Mouse (Mus musculus) intestine, postnatal 0 days (tissue): Measurements from ENCODE around the gene Syngr2. TPM values are rescaled to one million over a fixed set of nuclear protein-coding genes. Genes with fewer than 3 reads are reported as not detected.

Source experiments
- ATAC-seq: fragments of 200-750 bp; cut with Nextera tagmentation; 2 replicates; pipeline ENCODE4 v1.8.0; 2017; ENCODE audit warnings: mild to moderate bottlenecking, moderate TSS enrichment, moderate library complexity
- H3K27ac ChIP-seq: fragments of 300-500 bp; sonication (generic); 2 replicates; pipeline ENCODE4 v1.5.1; 2014; ENCODE audit warnings: mild to moderate bottlenecking, low read depth, low read length, moderate library complexity
- H3K27me3 ChIP-seq: fragments of 300-500 bp; sonication (generic); replicated peaks from 2 replicates; pipeline ENCODE4 v1.6.1; 2014; ENCODE audit warnings: low read length, mixed read lengths; ENCODE audit not compliant: control insufficient read depth, insufficient read depth
- H3K36me3 ChIP-seq: fragments of 300-500 bp; sonication (generic); 2 replicates; pipeline ENCODE4 v1.6.1; 2014; ENCODE audit warnings: mild to moderate bottlenecking, moderate library complexity; ENCODE audit not compliant: control insufficient read depth, insufficient read depth
- H3K4me1 ChIP-seq: fragments of 300-500 bp; sonication (generic); replicated peaks from 2 replicates; pipeline ENCODE4 v1.6.1; 2014; ENCODE audit warnings: antibody characterized with exemption, low read length, mixed read lengths; ENCODE audit not compliant: control insufficient read depth, insufficient read depth
- H3K4me2 ChIP-seq: fragments of 300-500 bp; sonication (generic); replicated peaks from 2 replicates; pipeline ENCODE4 v1.6.1; 2014; ENCODE audit warnings: low read depth, mild to moderate bottlenecking, moderate library complexity
- H3K4me3 ChIP-seq: fragments of 300-500 bp; sonication (generic); 2 replicates; pipeline ENCODE4 v1.5.1; 2014; ENCODE audit warnings: low read depth, low read length
- H3K9ac ChIP-seq: fragments of 300-500 bp; sonication (generic); 2 replicates; pipeline ENCODE4 v1.6.1; 2014; ENCODE audit warnings: mild to moderate bottlenecking, low read depth, low read length
- H3K9me3 ChIP-seq: fragments of 300-500 bp; sonication (generic); 2 replicates; pipeline ENCODE4 v1.6.1; 2016; ENCODE audit warnings: mixed run types; ENCODE audit not compliant: control insufficient read depth
- CTCF ChIP-seq: sonication (generic); IDR thresholded peaks from 2 replicates; pipeline ENCODE4 v1.5.1; 2016; ENCODE audit warnings: low read depth, mild to moderate bottlenecking, control low read depth, antibody characterized with exemption, moderate library complexity
- WGBS: fragments of 180-500 bp; shearing (Covaris S2); extraction: QIAGEN DNeasy Blood & Tissue Kit; methylation state at CpG from one replicate; pipeline ENCODE4 v1.1.7; 2014; 5-methylcytosine and 5-hydroxymethylcytosine counted together
- polyA plus RNA-seq: library from polyadenylated mRNA; unstranded; fragments of >200 nt; fragmentation: Nextera tagmentation; extraction: Ambion mirVana; gene quantifications from 2 replicates; pipeline ENCODE4 v1.2.1, GENCODE M21; 2015

The Syngr2 gene
- polyA plus RNA-seq, 1 experiment from 2014 or later, result 129 TPM

DNA sequence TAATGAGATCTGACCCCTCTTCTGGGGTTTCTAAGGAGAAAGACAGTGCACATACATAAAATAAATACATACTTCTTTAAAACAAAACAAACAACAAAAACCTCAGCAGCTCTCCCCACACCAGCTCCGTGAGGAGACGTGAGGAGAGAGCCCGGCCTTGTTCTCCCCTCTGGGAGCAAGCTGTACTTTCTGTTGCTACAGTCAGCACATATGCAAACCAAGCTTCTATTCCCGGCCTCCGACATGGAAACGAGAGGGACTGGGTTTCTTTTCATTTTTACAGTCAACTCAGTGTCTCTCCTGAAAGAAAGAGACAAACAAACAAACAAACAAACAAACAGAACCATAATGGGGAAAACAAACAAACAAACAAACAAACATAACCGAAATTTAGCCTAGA is 9.4 kb upstream of the Syngr2 start:
- Histone ChIP-seq H3K4me2 (no peak overlapping the region), H3K9ac (no peak overlapping the region), H3K9me3 (no peaks in the 10 kb centered on the region), H3K27ac (no peak overlapping the region), H3K4me3 (no peak overlapping the region), H3K4me1 (no peaks in the 10 kb centered on the region), H3K36me3 (no peaks in the 10 kb centered on the region), H3K27me3 (no peaks in the 10 kb centered on the region)
- 83% methylated on average over 7 of the region's 7 CpGs for WGBS
- ATAC-seq, result no peak
- TF ChIP-seq CTCF, result no peak

DNA sequence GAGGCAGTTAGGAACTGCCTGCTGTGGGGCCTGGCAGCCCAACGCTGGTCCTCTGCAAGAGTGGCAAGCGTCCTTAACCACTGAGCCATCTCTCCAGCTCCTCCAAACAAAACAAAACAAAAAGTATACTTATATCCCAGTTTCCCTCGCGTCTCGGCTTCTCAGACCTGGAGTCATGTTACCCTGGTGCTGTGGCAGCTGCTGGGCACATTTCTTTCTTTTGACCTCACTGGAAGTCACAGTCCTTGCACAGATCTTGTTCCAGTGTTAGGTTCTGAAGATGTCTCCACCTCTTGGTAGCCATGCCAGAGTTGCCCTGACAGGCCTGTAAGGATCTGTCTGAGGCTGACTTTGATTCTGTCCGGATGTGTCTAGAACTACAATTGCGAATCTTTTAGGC is 7.8 kb upstream of the Syngr2 start:
- Histone ChIP-seq H3K4me2 (no peak overlapping the region), H3K9ac (no peak overlapping the region), H3K4me3 (no peak overlapping the region), H3K27me3 (no peaks in the 10 kb centered on the region), H3K4me1 (no peaks in the 10 kb centered on the region), H3K36me3 (no peaks in the 10 kb centered on the region), H3K27ac (no peak overlapping the region), H3K9me3 (no peaks in the 10 kb centered on the region)
- WGBS, result 86% methylated on average over 7 of the region's 7 CpGs
- no peak for ATAC-seq
- TF ChIP-seq CTCF, result no peak

DNA sequence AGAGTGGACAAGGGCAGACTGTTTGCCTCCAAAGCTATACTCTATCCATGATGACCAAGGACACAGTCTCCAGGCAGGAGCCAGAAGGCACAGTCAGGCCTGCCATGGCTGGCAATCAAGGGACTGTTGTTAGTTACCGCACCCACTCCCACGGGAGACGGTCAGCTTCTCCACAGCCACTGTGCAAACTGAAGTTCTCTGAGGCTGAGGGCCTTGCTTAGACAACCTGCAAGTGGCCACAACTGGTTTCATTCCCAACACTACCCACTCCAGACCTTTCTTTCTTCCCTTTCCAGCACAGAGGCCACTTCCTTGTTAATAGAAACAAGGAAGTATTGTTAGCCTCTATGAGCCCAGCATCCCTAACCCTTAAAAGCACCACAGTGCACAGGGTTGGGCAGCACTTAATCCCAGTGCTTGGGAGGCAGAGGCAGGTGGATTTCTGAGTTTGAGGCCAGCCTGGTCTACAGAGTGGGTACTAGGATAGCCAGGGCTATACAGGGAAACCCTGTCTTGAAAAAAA is 6.2 kb upstream of the Syngr2 start:
- TF ChIP-seq CTCF, result no peak
- no peak overlapping the region for H3K27ac ChIP-seq
- H3K9ac ChIP-seq, result no peak overlapping the region
- no peaks in the 10 kb centered on the region for H3K36me3 ChIP-seq
- H3K9me3 ChIP-seq, result no peaks in the 10 kb centered on the region
- peak; percentile 31; the same call in 1 of the 2 replicates for ATAC-seq
- no peaks in the 10 kb centered on the region for H3K27me3 ChIP-seq
- 91% methylated on average over 3 of the region's 3 CpGs for WGBS
- no peak overlapping the region for H3K4me3 ChIP-seq
- H3K4me1 ChIP-seq, result no peaks in the 10 kb centered on the region
- H3K4me2 ChIP-seq, result no peak overlapping the region

DNA sequence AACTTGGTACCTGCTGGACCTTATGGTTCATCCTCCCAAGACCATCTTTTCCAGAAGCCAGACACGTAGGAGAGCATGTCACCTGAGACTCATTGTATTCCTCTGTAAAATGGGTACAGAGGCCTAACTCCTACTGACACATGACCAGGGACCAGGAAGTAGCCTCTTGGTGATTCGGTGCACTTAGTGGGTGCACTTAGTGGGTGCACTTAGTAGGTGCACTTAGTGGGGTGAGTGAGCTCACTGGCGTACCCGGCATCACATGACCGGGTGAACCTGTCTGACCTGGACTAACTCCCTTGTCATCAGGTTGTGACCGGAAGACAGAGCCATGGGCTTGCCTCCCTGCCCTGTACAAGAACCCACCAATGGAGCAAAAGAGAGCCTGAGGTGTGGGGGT is 2.7 kb upstream of the Syngr2 start:
- ATAC-seq, result no peak
- no peak overlapping the region for H3K4me2 ChIP-seq
- peaks cover 9% of the 10 kb centered on the region for H3K4me1 ChIP-seq
- WGBS, result 97% methylated on average over 6 of the region's 6 CpGs
- H3K27me3 ChIP-seq, result no peaks in the 10 kb centered on the region
- no peak overlapping the region for H3K4me3 ChIP-seq
- no peaks in the 10 kb centered on the region for H3K36me3 ChIP-seq
- no peaks in the 10 kb centered on the region for H3K9me3 ChIP-seq
- no peak for TF ChIP-seq CTCF
- no peak overlapping the region for H3K27ac ChIP-seq
- H3K9ac ChIP-seq, result no peak overlapping the region

DNA sequence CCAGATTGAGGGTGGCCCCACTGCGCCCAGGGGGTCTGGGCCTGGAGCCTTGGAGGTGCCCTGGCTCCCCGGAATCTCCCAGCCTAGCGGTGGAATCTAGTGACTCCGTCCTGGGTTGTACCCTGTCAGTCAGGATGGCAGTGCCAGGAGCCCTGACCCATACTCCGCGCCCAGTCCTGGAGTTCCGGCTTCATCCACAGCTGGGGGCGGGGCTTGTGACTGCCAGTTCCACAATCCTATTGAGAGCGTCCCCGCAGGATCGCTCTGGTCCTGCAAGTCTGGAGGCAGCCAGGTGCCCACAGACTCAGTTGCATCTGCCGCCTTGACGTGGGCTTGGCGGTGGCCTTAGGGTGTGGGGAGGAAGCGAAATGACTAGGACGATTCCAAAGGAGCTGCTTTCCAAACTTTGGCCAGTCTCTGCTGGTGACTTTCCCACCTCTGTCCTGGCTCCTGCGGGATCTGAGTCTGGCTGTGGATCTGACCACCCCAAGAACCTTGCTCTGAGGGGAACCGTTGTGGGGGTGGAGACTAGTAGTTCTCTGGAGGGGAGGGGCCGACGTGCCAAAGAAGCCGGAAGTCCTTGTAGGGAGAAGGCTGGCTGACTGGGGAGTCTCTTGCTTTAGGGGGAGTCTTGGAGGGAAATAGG is 1.1 kb downstream of the Syngr2 start:
- H3K4me3 ChIP-seq, result peak overlapping the region; percentile 91
- H3K4me1 ChIP-seq, result peaks cover 9% of the 10 kb centered on the region
- peak; percentile 85 for ATAC-seq
- WGBS, result under 1% methylated on average over 21 of the region's 21 CpGs
- H3K4me2 ChIP-seq, result peak overlapping the region; percentile 98
- TF ChIP-seq CTCF, result peak; percentile 76
- H3K27me3 ChIP-seq, result no peaks in the 10 kb centered on the region
- peak overlapping the region; percentile 87 for H3K9ac ChIP-seq
- peaks cover 33% of the 10 kb centered on the region for H3K36me3 ChIP-seq
- H3K9me3 ChIP-seq, result no peaks in the 10 kb centered on the region
- H3K27ac ChIP-seq, result peak overlapping the region; percentile 89

DNA sequence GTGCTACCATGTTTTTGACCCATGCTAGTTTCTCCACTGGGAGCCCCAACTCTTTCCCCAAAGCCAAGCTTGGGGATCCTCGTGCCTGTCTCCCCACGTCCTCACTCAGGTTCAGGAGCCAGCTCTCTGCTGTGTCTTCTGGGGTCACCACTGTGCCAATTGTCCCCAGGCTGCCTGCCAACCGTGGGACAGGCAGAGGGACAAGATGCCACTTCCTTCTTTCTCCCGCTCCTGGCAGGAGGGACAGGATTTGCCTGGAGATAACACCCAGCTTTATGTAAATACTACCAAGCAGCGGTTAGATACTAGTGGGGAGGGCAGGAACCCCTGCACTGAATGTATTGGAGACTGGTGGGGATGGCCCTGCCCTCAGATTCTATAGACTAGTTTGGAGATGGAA is 4.4 kb downstream of the Syngr2 start:
- no peak overlapping the region for H3K4me2 ChIP-seq
- peaks cover 15% of the 10 kb centered on the region for H3K4me1 ChIP-seq
- H3K9ac ChIP-seq, result no peak overlapping the region
- TF ChIP-seq CTCF, result no peak
- ATAC-seq, result no peak
- no peaks in the 10 kb centered on the region for H3K9me3 ChIP-seq
- H3K27me3 ChIP-seq, result no peaks in the 10 kb centered on the region
- 0 out of 2 replicates have a peak overlapping the region, but pooled peaks have one; percentile 4 for H3K27ac ChIP-seq
- no peak overlapping the region for H3K4me3 ChIP-seq
- H3K36me3 ChIP-seq, result peaks cover 57% of the 10 kb centered on the region
- WGBS, result 44% methylated on average over 5 of the region's 5 CpGs
